Mouse (Mus musculus) adrenal gland, postnatal 4 days (tissue): ENCODE results near the gene Tmub1. TPM values are rescaled to one million over a fixed set of nuclear protein-coding genes. Genes with fewer than 3 reads are reported as not detected.
A peak's percentile ranks its signal among the peaks of the same experiment; 100 is the strongest.
"Not testable (repeated sequence)": the region's sequence is repeated elsewhere in the genome, so short reads cannot be mapped to it uniquely, and the experiment has no call there.

Experiments
- DNase-seq, 2 experiments: peaks; one replicate each; pipeline ENCODE4 v3.0.0; 2021 to 2022; ENCODE audit warnings: low spot score in 2 of 2, mixed read lengths in 2 of 2
- total RNA-seq, 2 experiments: library from RNA; stranded (reverse); gene quantifications; 2 replicates each; pipeline ENCODE4 v1.2.3; 2021

Gene Tmub1
- total RNA-seq, 2 experiments from 2014 or later = 11.1 to 11.3 TPM

DNA sequence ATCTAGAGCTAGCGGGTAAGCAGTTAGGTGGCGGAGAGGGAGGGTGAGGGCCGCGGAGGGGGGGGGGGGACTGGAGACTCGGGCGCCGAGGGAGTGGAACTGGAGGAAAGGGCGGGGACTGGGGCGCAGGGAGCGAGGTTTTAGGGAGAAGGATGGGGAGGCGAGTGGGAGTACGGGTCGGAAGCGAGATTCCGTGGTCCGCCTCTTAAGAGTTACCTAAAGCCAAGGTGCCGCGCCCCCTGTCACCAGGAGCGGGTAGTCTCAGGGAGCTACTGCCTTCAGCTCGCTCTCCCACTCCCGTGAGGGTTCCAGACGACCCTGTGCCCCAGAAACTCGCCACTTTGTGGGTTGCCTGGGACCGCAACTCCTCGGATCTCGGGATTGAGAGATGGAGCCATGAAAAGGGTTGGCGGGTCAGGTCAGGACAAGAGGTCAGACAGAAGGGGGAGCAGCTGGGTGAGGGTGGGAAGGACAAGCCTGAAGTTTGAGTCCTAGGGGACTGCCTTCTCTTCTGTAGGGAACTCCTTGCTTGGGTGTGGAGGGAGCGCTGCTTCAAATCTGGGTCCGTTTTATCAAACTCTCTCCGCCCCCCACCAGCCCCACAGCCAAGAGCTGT is 22.1 kb downstream of the Tmub1 start:
- DNase-seq = no peak

GRCm38 (mm10) chr5:24424861-24425411 is 22.7 kb downstream of the Tmub1 start:
- peak; percentile 73 for DNase-seq

DNA sequence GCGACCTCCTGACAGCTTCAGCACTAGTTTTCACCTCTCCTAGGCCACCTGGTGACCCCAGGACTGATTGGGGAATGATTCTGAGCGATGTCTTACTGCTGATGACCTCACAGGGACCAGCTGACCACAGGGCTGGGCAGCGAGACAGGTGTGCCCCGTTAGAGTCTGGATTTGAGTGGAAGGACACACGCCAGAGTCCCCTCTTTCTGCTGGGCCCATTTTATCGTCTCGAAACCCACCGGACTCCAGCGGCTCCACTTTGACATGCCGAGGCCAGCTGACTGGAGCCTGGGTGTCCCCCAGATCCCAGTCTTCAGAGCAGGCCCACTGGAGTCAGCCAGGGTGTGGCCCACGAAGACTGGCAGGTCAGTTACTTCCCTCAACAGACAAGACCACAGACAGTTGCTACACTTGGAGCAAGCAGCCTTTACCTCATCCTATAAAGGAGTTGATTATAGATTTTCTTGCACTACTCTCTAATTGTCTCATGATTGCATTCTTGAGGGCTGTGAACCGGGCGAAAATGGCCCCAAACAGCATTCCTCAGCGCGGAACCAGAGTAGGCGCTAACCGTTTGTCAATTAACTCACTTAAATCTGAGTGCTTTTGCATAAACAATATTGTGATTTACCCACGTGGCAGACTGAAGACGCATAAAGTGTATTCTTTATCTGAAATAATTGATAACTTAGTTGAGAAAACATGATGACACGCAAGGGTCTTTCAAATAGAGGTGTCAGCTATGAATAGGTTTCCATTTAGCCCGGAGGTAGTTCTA is 23.5 kb downstream of the Tmub1 start:
- DNase-seq = no peak

GRCm38 (mm10) chr5:24423129-24424003 is 24.3 kb downstream of the Tmub1 start, which contains the start of the genes Cdk5 and Slc4a2:
Gene Cdk5, minus strand, starts transcription at chr5:24423530.
Gene Slc4a2, plus strand, starts transcription at chr5:24423837.
- DNase-seq = peak; percentile 81 to 93

- DNase-seq = no peak
Observed at GRCm38 (mm10) chr5:24420381-24420780, 27.3 kb downstream of the Tmub1 start.

GRCm38 (mm10) chr5:24417587-24417986 is 30.1 kb downstream of the Tmub1 start:
- no peak for DNase-seq

GRCm38 (mm10) chr5:24416222-24416736 is 31.4 kb downstream of the Tmub1 start:
- peak in 1 of 2 experiments; percentile 45 for DNase-seq

DNA sequence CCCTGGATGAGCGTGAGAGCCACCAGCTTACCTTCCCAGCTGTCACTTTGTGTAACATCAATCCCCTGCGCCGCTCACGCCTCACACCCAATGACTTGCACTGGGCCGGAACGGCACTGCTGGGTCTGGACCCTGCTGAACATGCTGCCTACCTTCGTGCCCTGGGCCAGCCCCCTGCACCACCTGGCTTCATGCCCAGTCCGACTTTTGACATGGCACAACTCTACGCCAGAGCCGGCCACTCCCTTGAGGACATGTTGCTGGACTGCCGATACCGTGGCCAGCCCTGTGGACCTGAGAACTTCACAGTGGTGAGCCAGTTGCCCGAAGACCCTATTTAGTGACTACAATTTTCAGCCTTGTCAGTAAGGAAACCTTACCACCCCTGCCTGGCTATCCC is 33.7 kb downstream of the Tmub1 start:
- DNase-seq = no peak

- DNase-seq = no peak
Observed at GRCm38 (mm10) chr5:24413042-24413693, 34.5 kb downstream of the Tmub1 start, which contains the start of gene Asic3. Gene Asic3, plus strand, starts transcription at chr5:24413392.

- no peak for DNase-seq
Observed at GRCm38 (mm10) chr5:24412063-24412462, 35.6 kb downstream of the Tmub1 start.

GRCm38 (mm10) chr5:24409466-24409865 is 38.2 kb downstream of the Tmub1 start:
- DNase-seq = no peak

GRCm38 (mm10) chr5:24408651-24409050 is 39.0 kb downstream of the Tmub1 start:
- DNase-seq = no peak

DNA sequence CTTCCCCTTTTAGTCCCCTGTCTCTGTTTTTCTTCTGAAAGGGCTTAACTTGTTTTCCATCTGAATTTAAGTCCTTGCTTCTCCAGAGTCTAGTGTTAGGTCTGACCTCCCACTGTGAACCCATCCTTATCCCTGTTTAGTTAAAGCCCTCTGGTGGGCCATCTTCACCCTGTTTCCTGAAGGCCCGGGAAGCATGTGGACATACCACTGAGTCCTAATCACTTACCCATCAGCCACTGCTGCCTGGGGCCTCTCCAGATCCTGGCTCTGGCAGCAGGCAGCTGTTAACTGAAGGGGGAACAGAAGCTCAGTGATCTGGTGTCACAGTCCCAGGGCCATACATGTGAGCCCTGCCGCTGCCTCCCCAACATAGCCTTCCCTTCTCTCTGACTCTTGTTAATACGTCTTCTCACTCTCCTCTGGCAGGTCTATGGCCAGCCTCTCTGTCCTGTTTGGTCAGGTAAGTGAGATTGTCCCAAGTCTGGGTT is 42.2 kb downstream of the Tmub1 start:
- no peak for DNase-seq

GRCm38 (mm10) chr5:24404594-24405360 is 42.9 kb downstream of the Tmub1 start:
- no peak for DNase-seq

DNA sequence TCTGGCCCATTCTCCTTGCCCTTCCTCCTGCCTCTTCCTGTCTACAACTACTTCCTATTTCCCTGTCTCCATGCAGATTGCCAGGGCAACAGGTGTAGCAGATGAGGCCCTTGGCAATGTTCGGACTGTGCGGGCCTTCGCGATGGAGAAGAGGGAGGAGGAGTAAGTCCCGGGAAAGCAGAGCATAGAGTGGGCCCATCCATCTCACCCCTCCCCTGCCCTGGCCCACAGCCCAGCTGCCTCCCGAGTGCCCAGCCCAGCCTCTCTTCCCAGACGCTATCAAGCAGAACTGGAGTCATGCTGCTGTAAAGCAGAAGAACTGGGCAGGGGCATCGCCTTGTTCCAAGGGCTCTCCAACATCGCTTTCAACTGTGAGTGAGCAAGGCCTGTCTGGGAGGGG is 45.7 kb downstream of the Tmub1 start:
- DNase-seq = no peak

GRCm38 (mm10) chr5:24400911-24401605 is 46.6 kb downstream of the Tmub1 start:
- DNase-seq = no peak

GRCm38 (mm10) chr5:24400362-24400761 is 47.3 kb downstream of the Tmub1 start:
- no peak for DNase-seq

GRCm38 (mm10) chr5:24399686-24400085 is 48.0 kb downstream of the Tmub1 start:
- DNase-seq = no peak

DNA sequence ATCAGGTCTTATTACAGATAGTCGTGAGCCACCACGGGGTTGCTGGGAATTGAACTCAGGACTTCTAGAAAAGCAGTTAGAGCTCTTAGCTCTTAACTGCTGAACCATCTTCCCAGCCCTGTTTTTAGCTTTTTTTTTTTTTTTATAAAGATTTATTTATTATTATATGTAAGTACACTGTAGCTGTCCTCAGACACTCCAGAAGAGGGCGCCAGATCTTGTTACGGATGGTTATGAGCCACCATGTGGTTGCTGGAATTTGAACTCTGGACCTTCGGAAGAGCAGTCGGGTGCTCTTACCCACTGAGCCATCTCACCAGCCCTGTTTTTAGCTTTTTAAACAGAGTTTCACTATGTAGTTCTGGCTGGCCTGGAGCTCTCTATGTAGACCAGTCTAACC is 51.4 kb downstream of the Tmub1 start:
- not testable (repeated sequence) for DNase-seq
